Mouse (Mus musculus) Patski (cell line): ENCODE results near the gene Qrich2. TPM values are rescaled to one million over a fixed set of nuclear protein-coding genes. Genes with fewer than 3 reads are reported as not detected.
"Not testable (repeated sequence)": the region's sequence is repeated elsewhere in the genome, so short reads cannot be mapped to it uniquely, and the experiment has no call there.

ENCODE experiments used
- ATAC-seq: fragments of 100-300 bp; one replicate; pipeline ENCODE4 v1.8.0; 2021
- CTCF ChIA-PET: fragments of 350-600 bp; sonication (Branson Sonifier 250); formaldehyde crosslinking; loops from one replicate; lab custom pipeline; 2022; ENCODE audit warnings: inconsistent platforms; lab: Charles Lee
- POLR2A ChIA-PET: fragments of 350-600 bp; sonication (Branson Sonifier 250); formaldehyde crosslinking; loops from one replicate; lab custom pipeline; 2022; ENCODE audit warnings: antibody characterized with exemption, inconsistent platforms; lab: Charles Lee
- DNase-seq: peaks from one replicate; pipeline ENCODE4 v3.0.0-alpha.2; 2011; ENCODE audit warnings: low read depth, low spot score
- H3K27me3 ChIP-seq: fragments of 371-371 bp; one replicate; pipeline ENCODE4 v1.5.1; 2021
- CTCF ChIP-seq: fragments of 100-300 bp; IDR thresholded peaks from one replicate; pipeline ENCODE4 v1.5.1; 2021
- in situ Hi-C: fragments of 300-500 bp; cut with MboI; formaldehyde crosslinking; loops from 3 replicates; pipeline ENCODE4 v1.11.1; 2018; ENCODE audit warnings: low pct_unique_long_range_greater_than_20kb, mixed read lengths
- polyA plus RNA-seq: library from polyadenylated mRNA; unstranded; gene quantifications from one replicate; pipeline ENCODE4 v1.2.3, GENCODE M21; 2021

The Qrich2 gene
- polyA plus RNA-seq, 1 experiment from 2014 or later, result 0.35 TPM

DNA sequence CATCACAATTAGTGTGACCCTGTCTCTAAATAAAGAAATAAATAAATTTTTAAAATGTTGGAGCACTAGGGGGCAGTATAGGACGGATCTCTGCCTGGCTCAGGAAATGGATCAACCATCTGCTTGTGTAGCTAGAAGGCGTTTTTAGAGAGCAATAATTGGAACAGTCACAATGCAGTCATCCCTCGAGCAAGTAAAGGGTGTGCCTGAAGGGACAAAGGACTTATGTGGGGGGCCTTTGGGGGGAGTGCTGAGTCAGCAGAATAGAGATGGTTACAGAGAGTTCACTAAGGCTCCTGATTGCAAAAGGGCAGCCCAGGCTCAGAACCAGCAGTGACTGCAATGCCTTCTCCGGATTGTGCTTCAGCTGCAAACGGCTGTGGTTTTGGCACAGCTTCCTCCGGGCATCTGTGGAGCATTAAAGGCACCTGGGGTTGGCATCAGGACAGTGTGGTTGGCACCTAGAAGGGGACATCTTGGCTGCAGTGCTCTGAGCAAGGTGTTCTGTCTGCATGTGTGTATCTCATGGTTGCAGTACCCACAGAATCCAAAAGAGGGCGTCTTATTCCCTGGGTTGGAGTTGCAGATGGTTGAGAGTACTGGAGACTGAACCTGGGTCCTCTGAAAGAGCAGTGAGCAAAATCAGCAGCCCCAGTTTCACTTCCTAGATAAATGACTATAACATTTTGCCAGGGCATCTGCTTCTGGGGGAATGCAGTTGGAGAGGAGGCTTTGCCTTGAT is 35.1 kb upstream of the Qrich2 start:
- ATAC-seq, result no peak
- TF ChIP-seq CTCF, result peak; percentile 58
- no peaks in the 10 kb centered on the region for H3K27me3 ChIP-seq
- CTCF ChIA-PET, result interaction anchor here (0.7 to 2.9 kb wide), 9 partner anchors 12 to 52 kb away, joined by 3 to 16 read pairs (median 4); partner anchors contain the start of gene Sphk1
- in situ Hi-C loops, result no loop called here
- DNase-seq, result no peak
- POLR2A ChIA-PET, result interaction anchor here (0.6 kb wide), 1 partner anchor 10 kb away, joined by 3 read pairs; no protein-coding TSS in a partner anchor

DNA sequence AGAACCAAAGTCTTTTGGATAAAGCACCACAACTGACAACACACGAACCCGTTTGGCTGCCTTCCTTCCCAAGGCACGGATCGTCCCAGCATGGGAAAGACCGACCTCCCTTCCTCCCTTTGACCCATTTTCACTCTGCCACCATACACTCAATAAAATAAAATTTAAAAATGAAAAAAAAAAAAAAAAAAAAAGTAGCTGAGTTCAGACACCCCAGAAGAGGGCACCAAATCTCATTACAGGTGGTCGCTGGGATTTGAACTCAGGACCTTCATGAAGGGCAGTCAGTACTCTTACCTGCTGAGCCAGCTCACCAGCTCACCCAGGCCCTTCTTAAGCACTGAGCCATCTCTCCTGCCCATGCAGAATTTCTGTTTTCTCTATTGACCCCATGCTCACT is 33.0 kb upstream of the Qrich2 start:
- DNase-seq (no peak), ATAC-seq (no peak)
- no peaks in the 10 kb centered on the region for H3K27me3 ChIP-seq
- in situ Hi-C loops, result no loop called here
- TF ChIP-seq CTCF, result peak; percentile 8
- POLR2A ChIA-PET, result no interaction called here
- CTCF ChIA-PET, result no interaction called here

DNA sequence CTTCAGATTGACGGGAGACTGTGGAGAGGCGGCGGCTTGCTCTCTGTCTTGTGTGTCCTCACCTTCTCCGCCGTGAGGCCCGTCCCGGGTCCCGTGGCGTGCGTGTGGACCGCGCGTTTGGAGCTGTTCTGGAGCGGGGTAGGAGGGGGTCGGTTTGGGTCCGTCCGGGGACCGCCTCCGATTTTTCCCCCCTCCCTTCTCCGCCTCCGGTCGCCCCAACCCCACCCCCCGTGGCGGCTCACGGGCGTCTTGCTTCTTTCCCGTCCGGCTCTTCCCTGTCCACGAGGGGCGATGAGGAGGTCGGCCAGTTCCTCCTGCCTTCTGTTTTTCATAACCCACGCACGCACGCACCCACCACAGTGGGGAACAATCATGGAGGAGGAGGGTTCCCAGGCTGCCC is 32.6 kb upstream of the Qrich2 start:
- POLR2A ChIA-PET, result no interaction called here
- ATAC-seq (no peak), DNase-seq (no peak)
- in situ Hi-C loops, result no loop called here
- no peaks in the 10 kb centered on the region for H3K27me3 ChIP-seq
- CTCF ChIA-PET, result no interaction called here
- no peak for TF ChIP-seq CTCF

DNA sequence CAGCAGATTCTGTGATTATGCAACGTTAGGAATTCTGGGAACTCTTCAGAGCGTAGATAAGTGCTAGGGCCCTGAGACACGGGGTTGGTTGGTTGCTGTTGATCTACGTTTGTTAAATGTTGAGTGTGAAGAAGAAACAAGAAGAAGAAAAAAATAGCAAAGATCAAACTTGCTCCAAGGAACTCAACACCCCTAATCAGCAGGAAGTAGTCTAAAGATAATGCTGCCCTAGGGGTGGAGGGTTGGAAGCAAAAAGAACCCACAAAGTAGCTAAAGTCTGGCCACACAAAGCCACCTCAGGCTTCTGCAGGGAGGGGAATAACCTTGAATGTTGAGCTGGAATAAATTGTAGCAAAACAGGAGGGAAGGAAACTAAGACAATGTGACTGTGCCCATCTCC is 31.3 kb upstream of the Qrich2 start:
- ATAC-seq (no peak), DNase-seq (no peak)
- in situ Hi-C loops, result no loop called here
- ChIA-PET CTCF (no interaction called here), POLR2A (no interaction called here)
- no peak for TF ChIP-seq CTCF
- no peaks in the 10 kb centered on the region for H3K27me3 ChIP-seq

- POLR2A ChIA-PET, result no interaction called here
- H3K27me3 ChIP-seq, result no peaks in the 10 kb centered on the region
- in situ Hi-C loops, result loop anchor here (5.0 kb wide), 1 partner anchor 38 kb away; the partner anchor contains the start of gene Sphk1
- TF ChIP-seq CTCF, result no peak
- CTCF ChIA-PET, result interaction anchor here (0.8 to 1.5 kb wide), 5 partner anchors 11 to 84 kb away, joined by 3 to 5 read pairs (median 3); no protein-coding TSS in a partner anchor
- DNase-seq (no peak), ATAC-seq (no peak)
These were observed 28.6 kb upstream of the Qrich2 start for GRCm38 (mm10) chr11:116494474-116495174.

GRCm38 (mm10) chr11:116493795-116494252 is 27.8 kb upstream of the Qrich2 start, which contains the start of gene Prpsap1:
Gene Prpsap1 (minus strand): TSS chr11:116494202.
- POLR2A ChIA-PET, result no interaction called here
- CTCF ChIA-PET, result interaction anchor here (0.8 to 1.5 kb wide), 4 partner anchors 12 to 85 kb away, joined by 3 to 5 read pairs (median 3); no protein-coding TSS in a partner anchor
- peak; percentile 84 for TF ChIP-seq CTCF
- in situ Hi-C loops, result loop anchor here (5.0 kb wide), 1 partner anchor 38 kb away; the partner anchor contains the start of gene Sphk1
- H3K27me3 ChIP-seq, result no peaks in the 10 kb centered on the region
- ATAC-seq (no peak), DNase-seq (no peak)

DNA sequence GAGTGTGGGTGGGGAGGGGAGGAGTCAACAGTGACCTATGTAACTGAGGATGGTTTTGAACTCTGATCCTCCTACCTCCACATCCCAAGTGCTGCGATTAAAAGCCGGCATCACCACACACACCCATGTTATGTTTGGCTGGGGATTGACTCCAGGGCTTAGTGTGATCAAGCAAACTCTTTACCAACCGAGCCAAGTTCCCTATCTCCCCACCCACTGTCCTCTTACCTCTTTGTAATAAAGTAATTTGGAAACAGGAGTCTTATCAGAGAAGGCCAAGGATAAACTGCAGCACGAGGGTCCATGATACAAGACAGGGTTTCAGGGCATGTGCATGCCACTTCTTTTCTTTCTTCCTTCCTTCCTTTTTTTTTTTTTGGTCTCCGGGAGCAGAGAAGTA is 27.1 kb upstream of the Qrich2 start:
- DNase-seq (no peak), ATAC-seq (no peak)
- ChIA-PET CTCF (no interaction called here), POLR2A (no interaction called here)
- H3K27me3 ChIP-seq, result no peaks in the 10 kb centered on the region
- no peak for TF ChIP-seq CTCF
- in situ Hi-C loops, result loop anchor here (5.0 kb wide), 1 partner anchor 39 kb away; the partner anchor contains the start of gene Sphk1

DNA sequence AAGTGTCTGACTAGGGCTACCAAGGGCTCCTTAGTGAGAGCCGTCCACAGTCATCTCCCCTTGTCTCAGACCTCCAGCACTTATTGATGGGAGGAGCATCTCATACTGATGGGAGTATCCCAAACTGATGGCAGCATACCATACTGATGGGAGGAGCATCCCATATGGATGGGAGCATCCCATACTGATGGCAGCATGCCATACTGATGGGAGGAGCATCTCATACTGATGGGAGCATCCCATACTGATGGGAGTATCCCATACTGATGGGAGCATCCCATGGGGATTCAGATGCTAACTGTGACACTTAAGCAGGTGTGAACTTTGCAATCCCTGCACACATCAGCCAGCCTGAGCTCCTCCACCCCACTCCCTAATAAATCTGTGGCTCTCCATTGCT is 26.5 kb upstream of the Qrich2 start:
- in situ Hi-C loops, result loop anchor here (5.0 kb wide), 1 partner anchor 40 kb away; the partner anchor contains the start of gene Sphk1
- POLR2A ChIA-PET, ATAC-seq, CTCF ChIA-PET, H3K27me3 ChIP-seq, DNase-seq: not testable (repeated sequence)

DNA sequence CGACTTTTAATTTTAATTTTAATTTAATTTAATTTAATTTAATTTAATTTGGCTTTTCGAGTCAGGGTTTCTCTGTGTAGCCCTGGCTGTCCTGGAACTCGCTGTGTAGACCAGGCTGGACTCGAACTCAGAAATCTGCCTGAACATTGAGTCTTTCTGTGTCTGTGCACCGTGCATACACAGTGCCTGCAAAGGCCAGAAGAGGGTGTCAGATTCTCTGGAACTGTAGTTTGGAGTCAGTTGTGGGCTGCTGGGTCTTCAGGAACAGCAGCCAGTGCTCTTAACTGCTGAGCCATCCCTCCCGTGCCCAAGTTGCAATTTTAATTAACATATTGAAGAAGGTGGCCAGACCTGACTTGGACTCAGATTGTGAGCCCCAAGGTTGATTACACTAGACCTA is 25.3 kb upstream of the Qrich2 start:
- ChIA-PET CTCF (no interaction called here), POLR2A (interaction anchor here (0.6 kb wide), 1 partner anchor 10 kb away, joined by 3 read pairs; no protein-coding TSS in a partner anchor)
- H3K27me3 ChIP-seq, result no peaks in the 10 kb centered on the region
- DNase-seq, result no peak
- TF ChIP-seq CTCF, result no peak
- in situ Hi-C loops, result loop anchor here (5.0 kb wide), 1 partner anchor 41 kb away; the partner anchor contains the start of gene Sphk1
- ATAC-seq, result no peak
